Mouse (Mus musculus): ENCODE data around the gene Hrh2. TPM values are rescaled to one million over a fixed set of nuclear protein-coding genes. Genes with fewer than 3 reads are reported as not detected.

The Hrh2 gene
- polyA plus RNA-seq, 1 experiment from 2014 or later, result not detected

- H3K4me3 ChIP-seq (ENCODE audit: low read length), result no peak overlapping the region
- WGBS, result 15% methylated on average over 10 of the region's 10 CpGs
- H3K9me3 ChIP-seq (ENCODE audit: control insufficient read depth, low read length), result no peaks in the 10 kb centered on the region
- H3K4me1 ChIP-seq (ENCODE audit: control insufficient read depth, insufficient read depth, low read length), result no peaks in the 10 kb centered on the region; the same call in 1 of the 2 replicates
- no peaks in the 10 kb centered on the region for H3K36me3 ChIP-seq (ENCODE audit: control insufficient read depth, insufficient read depth, low read length)
- ATAC-seq (ENCODE audit: low FRiP score, low TSS enrichment), result no peak
- H3K27me3 ChIP-seq (ENCODE audit: control insufficient read depth, insufficient read depth, low read length), result no peaks in the 10 kb centered on the region
- no peak overlapping the region for H3K4me2 ChIP-seq (replicated peaks; ENCODE audit: low read depth, low read length)
- H3K9ac ChIP-seq (ENCODE audit: low read depth, low read length), result no peak overlapping the region
- H3K27ac ChIP-seq (ENCODE audit: low read depth, low read length), result no peak overlapping the region
Measured at GRCm38 (mm10) chr13:54257580-54258223, 65.8 kb downstream of the Hrh2 start.

- ATAC-seq (ENCODE audit: low FRiP score, low TSS enrichment), result no peak
- Histone ChIP-seq H3K36me3 (ENCODE audit: control insufficient read depth, insufficient read depth, low read length) (no peaks in the 10 kb centered on the region), H3K9ac (ENCODE audit: low read depth, low read length) (no peak overlapping the region), H3K27ac (ENCODE audit: low read depth, low read length) (no peak overlapping the region), H3K4me3 (ENCODE audit: low read length) (no peak overlapping the region), H3K4me2 (replicated peaks; ENCODE audit: low read depth, low read length) (no peak overlapping the region), H3K4me1 (ENCODE audit: control insufficient read depth, insufficient read depth, low read length) (no peaks in the 10 kb centered on the region; the same call in 1 of the 2 replicates), H3K9me3 (ENCODE audit: control insufficient read depth, low read length) (no peaks in the 10 kb centered on the region), H3K27me3 (ENCODE audit: control insufficient read depth, insufficient read depth, low read length) (no peaks in the 10 kb centered on the region)
- WGBS, result 32% methylated on average over 8 of the region's 8 CpGs
Measured at GRCm38 (mm10) chr13:54258231-54258743, 66.4 kb downstream of the Hrh2 start.

- Histone ChIP-seq H3K4me3 (ENCODE audit: low read length) (no peak overlapping the region), H3K9ac (ENCODE audit: low read depth, low read length) (no peak overlapping the region), H3K36me3 (ENCODE audit: control insufficient read depth, insufficient read depth, low read length) (no peaks in the 10 kb centered on the region), H3K9me3 (ENCODE audit: control insufficient read depth, low read length) (no peaks in the 10 kb centered on the region), H3K27ac (ENCODE audit: low read depth, low read length) (no peak overlapping the region), H3K27me3 (ENCODE audit: control insufficient read depth, insufficient read depth, low read length) (no peaks in the 10 kb centered on the region), H3K4me2 (replicated peaks; ENCODE audit: low read depth, low read length) (no peak overlapping the region), H3K4me1 (ENCODE audit: control insufficient read depth, insufficient read depth, low read length) (no peaks in the 10 kb centered on the region; the same call in 1 of the 2 replicates)
- WGBS, result 18% methylated on average over 8 of the region's 8 CpGs
- no peak for ATAC-seq (ENCODE audit: low FRiP score, low TSS enrichment)
Measured at GRCm38 (mm10) chr13:54260318-54260717, 68.4 kb downstream of the Hrh2 start.

GRCm38 (mm10) chr13:54262741-54263510 is 71.0 kb downstream of the Hrh2 start:
- H3K4me2 ChIP-seq (replicated peaks; ENCODE audit: low read depth, low read length), result no peak overlapping the region
- H3K9me3 ChIP-seq (ENCODE audit: control insufficient read depth, low read length), result no peaks in the 10 kb centered on the region
- H3K36me3 ChIP-seq (ENCODE audit: control insufficient read depth, insufficient read depth, low read length), result no peaks in the 10 kb centered on the region
- H3K27ac ChIP-seq (ENCODE audit: low read depth, low read length), result no peak overlapping the region
- no peak for ATAC-seq (ENCODE audit: low FRiP score, low TSS enrichment)
- no peak overlapping the region for H3K4me3 ChIP-seq (ENCODE audit: low read length)
- H3K4me1 ChIP-seq (ENCODE audit: control insufficient read depth, insufficient read depth, low read length), result no peaks in the 10 kb centered on the region; the same call in 1 of the 2 replicates
- H3K9ac ChIP-seq (ENCODE audit: low read depth, low read length), result no peak overlapping the region
- WGBS, result 86% methylated on average over 15 of the region's 15 CpGs
- no peaks in the 10 kb centered on the region for H3K27me3 ChIP-seq (ENCODE audit: control insufficient read depth, insufficient read depth, low read length)

GRCm38 (mm10) chr13:54263641-54264040 is 71.7 kb downstream of the Hrh2 start:
- WGBS, result 73% methylated on average over 6 of the region's 6 CpGs
- Histone ChIP-seq H3K9me3 (ENCODE audit: control insufficient read depth, low read length) (no peaks in the 10 kb centered on the region), H3K4me1 (ENCODE audit: control insufficient read depth, insufficient read depth, low read length) (no peaks in the 10 kb centered on the region), H3K9ac (ENCODE audit: low read depth, low read length) (no peak overlapping the region), H3K4me2 (replicated peaks; ENCODE audit: low read depth, low read length) (no peak overlapping the region), H3K27me3 (ENCODE audit: control insufficient read depth, insufficient read depth, low read length) (no peaks in the 10 kb centered on the region), H3K4me3 (ENCODE audit: low read length) (no peak overlapping the region), H3K27ac (ENCODE audit: low read depth, low read length) (no peak overlapping the region), H3K36me3 (ENCODE audit: control insufficient read depth, insufficient read depth, low read length) (no peaks in the 10 kb centered on the region)
- no peak for ATAC-seq (ENCODE audit: low FRiP score, low TSS enrichment)

- no peaks in the 10 kb centered on the region for H3K9me3 ChIP-seq (ENCODE audit: control insufficient read depth, low read length)
- no peaks in the 10 kb centered on the region for H3K36me3 ChIP-seq (ENCODE audit: control insufficient read depth, insufficient read depth, low read length)
- no peak for ATAC-seq (ENCODE audit: low FRiP score, low TSS enrichment)
- WGBS, result 23% methylated on average over 9 of the region's 9 CpGs
- H3K4me2 ChIP-seq (replicated peaks; ENCODE audit: low read depth, low read length), result no peak overlapping the region
- H3K4me1 ChIP-seq (ENCODE audit: control insufficient read depth, insufficient read depth, low read length), result no peaks in the 10 kb centered on the region
- H3K9ac ChIP-seq (ENCODE audit: low read depth, low read length), result no peak overlapping the region
- H3K27me3 ChIP-seq (ENCODE audit: control insufficient read depth, insufficient read depth, low read length), result no peaks in the 10 kb centered on the region
- no peak overlapping the region for H3K4me3 ChIP-seq (ENCODE audit: low read length)
- H3K27ac ChIP-seq (ENCODE audit: low read depth, low read length), result no peak overlapping the region
Measured at GRCm38 (mm10) chr13:54266472-54266871, 74.5 kb downstream of the Hrh2 start.

- no peak for ATAC-seq (ENCODE audit: low FRiP score, low TSS enrichment)
- Histone ChIP-seq H3K4me1 (ENCODE audit: control insufficient read depth, insufficient read depth, low read length) (no peaks in the 10 kb centered on the region), H3K9me3 (ENCODE audit: control insufficient read depth, low read length) (no peaks in the 10 kb centered on the region), H3K9ac (ENCODE audit: low read depth, low read length) (no peak overlapping the region), H3K4me3 (ENCODE audit: low read length) (no peak overlapping the region), H3K27ac (ENCODE audit: low read depth, low read length) (no peak overlapping the region), H3K36me3 (ENCODE audit: control insufficient read depth, insufficient read depth, low read length) (no peaks in the 10 kb centered on the region), H3K27me3 (ENCODE audit: control insufficient read depth, insufficient read depth, low read length) (no peaks in the 10 kb centered on the region), H3K4me2 (replicated peaks; ENCODE audit: low read depth, low read length) (no peak overlapping the region)
- 79% methylated on average over 3 of the region's 3 CpGs for WGBS
Measured at GRCm38 (mm10) chr13:54269087-54269486, 77.2 kb downstream of the Hrh2 start.

GRCm38 (mm10) chr13:54269628-54270027 is 77.7 kb downstream of the Hrh2 start:
- 75% methylated on average over 8 of the region's 8 CpGs for WGBS
- Histone ChIP-seq H3K4me3 (ENCODE audit: low read length) (no peak overlapping the region), H3K36me3 (ENCODE audit: control insufficient read depth, insufficient read depth, low read length) (no peaks in the 10 kb centered on the region), H3K27ac (ENCODE audit: low read depth, low read length) (no peak overlapping the region), H3K9ac (ENCODE audit: low read depth, low read length) (no peak overlapping the region), H3K4me2 (replicated peaks; ENCODE audit: low read depth, low read length) (no peak overlapping the region), H3K9me3 (ENCODE audit: control insufficient read depth, low read length) (no peaks in the 10 kb centered on the region), H3K4me1 (ENCODE audit: control insufficient read depth, insufficient read depth, low read length) (no peaks in the 10 kb centered on the region), H3K27me3 (ENCODE audit: control insufficient read depth, insufficient read depth, low read length) (no peaks in the 10 kb centered on the region)
- no peak for ATAC-seq (ENCODE audit: low FRiP score, low TSS enrichment)

- WGBS, result 85% methylated on average over 7 of the region's 7 CpGs
- no peak overlapping the region for H3K9ac ChIP-seq (ENCODE audit: low read depth, low read length)
- no peaks in the 10 kb centered on the region for H3K27me3 ChIP-seq (ENCODE audit: control insufficient read depth, insufficient read depth, low read length)
Measured at GRCm38 (mm10) chr13:54272076-54272475, 80.1 kb downstream of the Hrh2 start.

More at GRCm38 (mm10) chr13:54272076-54272475, 80.1 kb downstream of the Hrh2 start:
- H3K4me1 ChIP-seq (ENCODE audit: control insufficient read depth, insufficient read depth, low read length), result no peaks in the 10 kb centered on the region
- ATAC-seq (ENCODE audit: low FRiP score, low TSS enrichment), result no peak
- no peaks in the 10 kb centered on the region for H3K36me3 ChIP-seq (ENCODE audit: control insufficient read depth, insufficient read depth, low read length)
- no peaks in the 10 kb centered on the region for H3K9me3 ChIP-seq (ENCODE audit: control insufficient read depth, low read length)
- H3K4me2 ChIP-seq (replicated peaks; ENCODE audit: low read depth, low read length), result no peak overlapping the region
- H3K4me3 ChIP-seq (ENCODE audit: low read length), result no peak overlapping the region
- no peak overlapping the region for H3K27ac ChIP-seq (ENCODE audit: low read depth, low read length)
